Mouse (Mus musculus) stomach, embryonic 16.5 days (tissue): ENCODE measurements around the gene Dpysl5. TPM values are rescaled to one million over a fixed set of nuclear protein-coding genes. Genes with fewer than 3 reads are reported as not detected.

Source experiments
- ATAC-seq: fragments of 200-750 bp; cut with Nextera tagmentation; 2 replicates; pipeline ENCODE4 v1.8.0; 2017; ENCODE audit warnings: moderate number of reproducible peaks, moderate TSS enrichment; ENCODE audit not compliant: insufficient read depth, low FRiP score
- H3K27ac ChIP-seq: fragments of 300-500 bp; sonication (generic); 2 replicates; pipeline ENCODE4 v1.5.1; 2014; ENCODE audit warnings: low read length
- H3K27me3 ChIP-seq: fragments of 300-500 bp; sonication (generic); 2 replicates; pipeline ENCODE4 v1.6.1; 2014; ENCODE audit warnings: low read length, control low read depth, mixed read lengths; ENCODE audit not compliant: control insufficient read depth, insufficient read depth
- H3K36me3 ChIP-seq: fragments of 300-500 bp; sonication (generic); 2 replicates; pipeline ENCODE4 v1.6.1; 2014; ENCODE audit warnings: low read length; ENCODE audit not compliant: control insufficient read depth, insufficient read depth
- H3K4me1 ChIP-seq: fragments of 300-500 bp; sonication (generic); 2 replicates; pipeline ENCODE4 v1.6.1; 2014; ENCODE audit warnings: low read length, control low read depth, mixed read lengths; ENCODE audit not compliant: control insufficient read depth, insufficient read depth
- H3K4me2 ChIP-seq: fragments of 300-500 bp; sonication (generic); 2 replicates; pipeline ENCODE4 v1.6.1; 2014; ENCODE audit warnings: low read depth, low read length, mixed read lengths
- H3K4me3 ChIP-seq: fragments of 300-500 bp; sonication (generic); replicated peaks from 2 replicates; pipeline ENCODE4 v1.5.1; 2014; ENCODE audit warnings: mild to moderate bottlenecking, low read length
- H3K9ac ChIP-seq: fragments of 300-500 bp; sonication (generic); 2 replicates; pipeline ENCODE4 v1.6.1; 2014; ENCODE audit warnings: low read length
- H3K9me3 ChIP-seq: fragments of 300-500 bp; sonication (generic); replicated peaks from 2 replicates; pipeline ENCODE4 v1.6.1; 2016; ENCODE audit warnings: low read length, control low read depth; ENCODE audit not compliant: control insufficient read depth
- WGBS: fragments of 180-500 bp; shearing (Covaris S2); extraction: QIAGEN DNeasy Blood & Tissue Kit; methylation state at CpG from one replicate; pipeline ENCODE4 v1.1.7; 2014; 5-methylcytosine and 5-hydroxymethylcytosine counted together
- polyA plus RNA-seq: library from polyadenylated mRNA; unstranded; fragments of >200 nt; fragmentation: Nextera tagmentation; extraction: Ambion mirVana; gene quantifications from 2 replicates; pipeline ENCODE4 v1.2.1, GENCODE M21; 2015

Gene Dpysl5
- polyA plus RNA-seq, 1 experiment from 2014 or later: 6.8 TPM

DNA sequence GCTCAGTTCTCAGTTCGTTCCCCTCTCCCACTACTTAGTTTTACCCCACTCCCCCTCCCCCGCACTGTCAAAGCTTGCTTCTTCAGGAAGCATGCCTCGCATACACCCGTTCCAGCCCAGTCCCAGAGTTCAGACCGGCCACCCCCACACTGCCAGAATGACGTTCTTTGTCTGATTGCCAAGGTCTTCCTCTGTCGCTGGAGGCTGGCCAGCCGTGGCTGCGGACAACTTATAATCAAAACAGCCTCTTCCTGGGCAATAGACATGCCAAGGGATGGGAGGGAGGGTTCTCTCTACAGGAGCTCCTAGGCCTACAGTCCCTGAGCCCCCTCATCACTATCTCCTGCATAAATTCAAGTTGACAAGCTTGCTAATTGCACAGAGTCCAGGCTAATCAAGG, 57.2 kb downstream of the Dpysl5 start:
- no peaks in the 10 kb centered on the region for H3K9me3 ChIP-seq
- H3K9ac ChIP-seq: no peak overlapping the region
- no peak overlapping the region for H3K4me3 ChIP-seq
- no peak overlapping the region; the same call in 1 of the 2 replicates for H3K27ac ChIP-seq
- H3K36me3 ChIP-seq: no peaks in the 10 kb centered on the region
- ATAC-seq: peak; percentile 72; the same call in 1 of the 2 replicates
- H3K27me3 ChIP-seq: no peaks in the 10 kb centered on the region
- H3K4me1 ChIP-seq: peaks cover 17% of the 10 kb centered on the region
- H3K4me2 ChIP-seq: peak overlapping the region; percentile 5; the same call in 1 of the 2 replicates
- WGBS: 19% methylated on average over 9 of the region's 9 CpGs

DNA sequence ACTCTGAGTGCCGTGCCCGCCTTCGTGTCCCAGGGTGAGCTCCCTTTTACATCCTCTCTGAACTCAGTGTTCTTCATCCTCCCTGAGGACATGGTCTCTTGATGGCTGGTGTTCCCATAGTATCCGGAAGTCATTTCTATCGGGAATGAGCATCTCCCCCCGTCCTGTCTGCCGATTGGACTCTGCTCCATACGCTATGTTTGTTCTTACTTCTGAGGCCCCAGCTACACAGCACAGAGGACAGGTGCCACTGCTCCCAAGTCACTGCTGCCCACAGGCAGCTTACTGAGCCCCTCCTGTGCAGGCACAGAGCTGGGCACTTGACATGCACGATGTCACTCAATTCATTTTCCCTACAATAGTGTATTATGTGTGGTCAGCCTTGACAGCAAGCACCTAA, 57.7 kb downstream of the Dpysl5 start:
- Histone ChIP-seq H3K4me1 (peaks cover 17% of the 10 kb centered on the region), H3K9ac (no peak overlapping the region), H3K4me3 (no peak overlapping the region), H3K27ac (no peak overlapping the region), H3K27me3 (no peaks in the 10 kb centered on the region), H3K9me3 (no peaks in the 10 kb centered on the region), H3K4me2 (no peak overlapping the region), H3K36me3 (no peaks in the 10 kb centered on the region)
- WGBS: 70% methylated on average over 9 of the region's 9 CpGs
- ATAC-seq: no peak

DNA sequence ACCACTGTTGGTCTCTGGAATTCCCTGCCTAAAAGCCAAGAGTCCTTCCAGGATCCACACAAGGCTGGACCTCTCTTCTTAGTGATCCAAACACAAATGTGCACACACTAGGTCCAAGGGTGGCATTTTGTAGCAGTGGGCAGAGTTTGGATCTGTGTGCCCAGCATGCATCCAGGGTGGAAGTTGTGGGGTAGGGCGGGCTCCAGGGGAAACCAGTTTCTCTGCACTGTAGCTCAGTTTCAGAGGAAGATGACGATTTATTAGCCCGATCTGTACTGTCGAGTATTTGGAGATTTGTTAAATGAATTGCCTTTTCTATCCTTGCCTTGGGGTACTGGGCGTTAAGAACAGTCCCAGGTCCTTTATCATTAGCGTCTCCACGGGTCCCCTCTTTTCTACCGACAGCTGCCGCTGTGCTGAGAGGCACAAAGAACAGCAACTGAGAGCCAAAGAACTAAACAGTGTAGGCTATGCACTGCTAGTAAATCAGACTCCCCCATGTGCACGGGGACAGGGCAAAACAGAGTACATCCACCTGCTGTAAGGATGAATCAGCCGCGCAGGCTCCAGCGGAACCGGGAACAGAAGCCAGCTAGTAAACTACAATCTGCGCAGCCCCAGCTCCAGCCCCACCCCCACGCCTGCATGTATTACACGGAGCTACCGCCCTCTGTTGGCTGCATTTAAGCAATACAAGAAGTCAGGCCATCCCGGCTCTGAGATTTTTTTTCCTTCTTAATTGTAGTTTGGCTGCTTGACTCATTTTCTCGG, 63.4 kb downstream of the Dpysl5 start:
- Histone ChIP-seq H3K9me3 (no peaks in the 10 kb centered on the region), H3K36me3 (no peaks in the 10 kb centered on the region), H3K27ac (no peak overlapping the region), H3K4me2 (peak overlapping the region; percentile 54), H3K4me1 (0 out of 2 replicates have a peak, but pooled peaks cover 5% of the 10 kb centered on the region), H3K27me3 (no peaks in the 10 kb centered on the region), H3K4me3 (peak overlapping the region; percentile 26), H3K9ac (no peak overlapping the region)
- WGBS: 9% methylated on average over 20 of the region's 20 CpGs
- peak; percentile 91 for ATAC-seq

DNA sequence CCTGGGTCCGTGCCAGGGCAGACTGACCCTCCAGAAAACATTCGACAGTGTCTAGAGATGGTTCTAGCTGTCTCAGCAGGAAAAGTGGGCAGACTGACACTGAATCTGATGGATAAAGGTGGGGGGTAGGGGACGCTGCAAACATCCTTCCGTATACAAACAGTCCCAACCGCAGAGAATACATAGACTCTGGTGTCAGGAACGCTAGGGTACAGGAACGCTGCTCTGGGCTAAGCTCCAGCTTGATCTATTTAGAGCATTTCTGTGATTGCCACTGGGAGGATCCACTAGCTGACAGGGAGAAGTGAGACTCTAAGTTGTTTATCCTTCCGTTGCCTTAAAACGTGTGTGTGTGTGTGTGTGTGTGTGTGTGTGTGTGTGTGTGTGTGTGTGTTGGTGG, 69.3 kb downstream of the Dpysl5 start:
- no peaks in the 10 kb centered on the region for H3K9me3 ChIP-seq
- H3K9ac ChIP-seq: no peak overlapping the region
- no peak overlapping the region for H3K4me2 ChIP-seq
- ATAC-seq: no peak
- no peak overlapping the region for H3K4me3 ChIP-seq
- H3K4me1 ChIP-seq: no peaks in the 10 kb centered on the region
- no peaks in the 10 kb centered on the region for H3K27me3 ChIP-seq
- 56% methylated on average over 9 of the region's 9 CpGs for WGBS
- no peak overlapping the region for H3K27ac ChIP-seq
- no peaks in the 10 kb centered on the region for H3K36me3 ChIP-seq

DNA sequence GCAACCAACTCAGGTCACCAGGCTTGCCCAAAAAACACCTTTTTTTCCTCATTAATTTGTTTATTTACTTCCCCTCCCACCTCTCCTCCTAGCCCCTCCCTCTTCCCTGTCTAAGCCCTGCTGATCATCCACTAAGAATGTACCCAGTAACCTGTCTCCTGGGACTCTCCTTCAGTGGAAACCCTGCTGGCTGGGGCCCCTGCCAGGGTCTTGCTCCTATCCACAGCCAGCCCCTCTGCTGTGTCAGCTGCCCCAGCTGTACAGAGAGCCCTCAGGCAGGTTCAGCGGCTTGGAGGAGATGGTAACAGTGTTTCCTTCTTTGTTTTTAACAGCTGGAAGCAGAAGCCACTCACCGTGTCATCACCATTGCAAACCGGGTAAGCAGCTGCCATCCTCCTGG, 69.8 kb downstream of the Dpysl5 start:
- no peak overlapping the region for H3K4me2 ChIP-seq
- H3K4me1 ChIP-seq: no peaks in the 10 kb centered on the region
- H3K9me3 ChIP-seq: no peaks in the 10 kb centered on the region
- H3K27ac ChIP-seq: no peak overlapping the region
- ATAC-seq: no peak
- 70% methylated on average over 3 of the region's 3 CpGs for WGBS
- H3K9ac ChIP-seq: no peak overlapping the region
- H3K36me3 ChIP-seq: no peaks in the 10 kb centered on the region
- no peak overlapping the region for H3K4me3 ChIP-seq
- no peaks in the 10 kb centered on the region for H3K27me3 ChIP-seq

DNA sequence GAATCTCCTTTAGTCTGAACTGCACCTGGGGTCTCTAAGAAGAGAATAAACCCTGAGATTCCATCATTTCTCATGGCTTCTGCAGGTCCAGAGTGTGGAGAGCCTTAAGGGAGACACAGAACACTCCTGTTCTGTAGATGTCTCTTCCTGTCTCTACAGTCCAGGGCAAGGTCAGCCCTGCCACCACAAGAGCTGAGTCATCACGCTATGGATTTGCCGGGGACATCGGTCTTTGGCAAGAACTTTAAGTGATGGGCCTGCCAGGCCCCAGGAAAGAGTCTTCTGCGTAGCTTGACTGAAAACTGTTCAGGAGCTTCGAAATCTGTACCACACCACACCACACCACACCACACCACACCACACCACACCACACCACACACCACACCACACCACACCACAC, 76.0 kb downstream of the Dpysl5 start:
- WGBS: 79% methylated on average over 5 of the region's 5 CpGs
- Histone ChIP-seq H3K27me3 (no peaks in the 10 kb centered on the region), H3K4me3 (no peak overlapping the region), H3K36me3 (no peaks in the 10 kb centered on the region), H3K4me1 (no peaks in the 10 kb centered on the region), H3K9me3 (no peaks in the 10 kb centered on the region), H3K4me2 (no peak overlapping the region), H3K27ac (no peak overlapping the region), H3K9ac (no peak overlapping the region)
- ATAC-seq: no peak

DNA sequence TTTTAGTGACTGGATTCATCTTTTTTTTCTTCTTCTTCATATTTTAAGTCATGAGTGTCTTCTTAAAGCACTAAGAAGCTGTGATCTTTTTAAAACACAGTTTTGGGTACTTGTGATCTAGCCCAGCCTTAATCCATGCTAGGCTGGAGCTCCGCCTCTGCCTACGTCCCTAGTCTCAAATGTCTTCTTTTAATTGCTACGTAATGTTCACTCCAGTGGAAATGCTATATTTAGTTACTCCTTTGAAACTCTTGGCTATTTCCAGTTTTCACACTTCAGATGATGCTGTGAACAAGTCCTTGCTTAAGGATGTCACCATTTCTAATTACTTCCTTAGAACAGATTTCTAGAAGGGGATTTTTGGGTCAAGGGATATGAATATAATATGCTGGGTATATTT, 78.7 kb downstream of the Dpysl5 start:
- Histone ChIP-seq H3K27me3 (no peaks in the 10 kb centered on the region), H3K4me2 (no peak overlapping the region), H3K27ac (no peak overlapping the region), H3K9me3 (no peaks in the 10 kb centered on the region), H3K36me3 (no peaks in the 10 kb centered on the region), H3K4me3 (no peak overlapping the region), H3K9ac (no peak overlapping the region), H3K4me1 (no peaks in the 10 kb centered on the region)
- 85% methylated on average over 3 of the region's 3 CpGs for WGBS
- ATAC-seq: no peak

DNA sequence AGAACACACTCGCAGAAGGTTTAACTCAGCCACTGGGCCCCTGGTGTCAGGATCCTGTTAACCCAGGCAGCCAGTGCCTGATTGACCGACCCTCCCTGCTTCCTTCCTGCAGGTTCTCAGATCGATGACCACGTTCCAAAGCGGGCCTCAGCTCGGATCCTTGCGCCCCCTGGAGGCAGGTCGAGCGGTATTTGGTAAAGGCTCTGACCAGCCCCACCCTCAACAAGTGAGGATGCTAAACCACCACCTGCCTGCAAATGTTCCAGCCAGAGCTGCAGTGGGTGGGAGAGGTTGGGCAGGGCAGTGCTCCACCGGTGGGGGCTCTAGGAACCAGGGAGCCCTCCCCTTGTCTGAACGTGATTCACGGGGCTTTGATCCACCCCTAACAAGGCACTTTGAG, 84.8 kb downstream of the Dpysl5 start:
- Histone ChIP-seq H3K4me3 (no peak overlapping the region), H3K27me3 (no peaks in the 10 kb centered on the region), H3K36me3 (no peaks in the 10 kb centered on the region), H3K9ac (no peak overlapping the region), H3K4me1 (no peaks in the 10 kb centered on the region), H3K27ac (no peak overlapping the region), H3K9me3 (no peaks in the 10 kb centered on the region), H3K4me2 (no peak overlapping the region)
- 7% methylated on average over 12 of the region's 12 CpGs for WGBS
- ATAC-seq: peak; percentile 30; the same call in 1 of the 2 replicates

DNA sequence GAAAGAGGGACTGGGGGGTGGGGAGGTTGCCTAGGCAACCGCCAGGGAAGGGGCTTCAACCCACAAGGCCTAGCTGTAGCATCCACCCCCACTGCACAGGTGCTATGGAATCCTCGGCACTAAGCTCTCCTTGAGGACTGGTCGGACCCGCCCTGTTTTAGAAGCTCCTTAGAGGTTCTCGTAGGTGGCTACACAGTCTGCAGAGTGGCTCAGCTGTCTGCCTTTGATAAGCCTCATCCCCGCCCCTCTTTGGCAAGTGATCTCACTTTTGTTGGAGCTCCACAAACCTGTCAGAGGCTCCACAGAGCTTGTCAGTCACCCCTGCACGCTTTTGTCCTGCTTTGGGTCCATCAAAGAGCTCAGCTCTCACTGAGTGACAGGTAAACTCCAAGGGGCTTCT, 86.1 kb downstream of the Dpysl5 start:
- ATAC-seq: no peak
- Histone ChIP-seq H3K27me3 (no peaks in the 10 kb centered on the region), H3K4me2 (no peak overlapping the region), H3K36me3 (no peaks in the 10 kb centered on the region), H3K9me3 (no peaks in the 10 kb centered on the region), H3K9ac (no peak overlapping the region; the same call in 1 of the 2 replicates), H3K27ac (no peak overlapping the region), H3K4me3 (no peak overlapping the region), H3K4me1 (no peaks in the 10 kb centered on the region)
- 61% methylated on average over 7 of the region's 7 CpGs for WGBS
